Mouse (Mus musculus): Measurements from ENCODE around the gene Myh7. TPM values are rescaled to one million over a fixed set of nuclear protein-coding genes. Genes with fewer than 3 reads are reported as not detected.
A peak's percentile ranks its signal among the peaks of the same experiment; 100 is the strongest.
"Not testable (repeated sequence)": the region's sequence is repeated elsewhere in the genome, so short reads cannot be mapped to it uniquely, and the experiment has no call there.

The Myh7 gene
- polyA plus RNA-seq, 1 experiment from 2014 or later: 21.5 TPM

DNA sequence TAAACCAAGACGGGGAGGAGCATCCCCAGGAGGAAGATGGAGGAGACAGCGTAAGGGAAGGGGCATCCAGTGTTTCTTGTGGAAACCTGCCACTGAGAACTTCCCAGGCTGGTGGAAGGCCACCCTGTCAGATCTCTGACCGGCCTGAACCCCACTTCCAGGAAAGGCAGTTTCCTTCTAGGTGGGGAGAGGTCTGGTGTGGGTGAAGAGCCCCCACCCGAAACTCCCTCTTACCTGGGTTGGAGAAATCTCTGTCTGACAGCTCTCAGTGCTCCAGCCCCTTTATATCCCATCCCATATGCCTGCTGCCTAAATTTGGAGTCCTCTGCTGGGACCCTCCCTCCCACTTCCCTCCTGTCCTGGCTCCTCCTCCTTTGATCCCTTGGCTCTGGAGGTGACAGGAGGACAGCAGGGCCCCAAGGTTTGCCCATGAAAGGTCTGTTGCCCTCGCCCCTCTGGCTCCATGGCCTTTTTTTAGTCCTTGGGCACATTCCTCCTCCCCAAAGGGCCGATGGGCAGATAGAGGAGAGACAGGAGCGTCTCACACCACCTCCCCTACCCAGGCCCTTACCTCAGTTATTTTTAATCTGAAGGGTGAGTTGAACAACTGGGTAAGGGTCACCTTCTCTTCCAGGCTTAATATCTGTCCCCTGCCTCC is 28.0 kb downstream of the Myh7 start, which contains the start of gene Myh6:
TSS of gene Myh6 (minus strand) at position 608 of the 658 bp plus-strand sequence.
- no peak within 1 kb of the TSS for H3K27ac ChIP-seq (replicated peaks)
- H3K36me3 ChIP-seq: no peaks in the 10 kb centered on the region
- no peaks in the 10 kb centered on the region for H3K9me3 ChIP-seq (replicated peaks)
- no peak for ATAC-seq (ENCODE audit: insufficient number of reproducible peaks, low FRiP score, low TSS enrichment, low read depth)
- H3K9ac ChIP-seq: no peak within 1 kb of the TSS
- no peak within 1 kb of the TSS for H3K4me2 ChIP-seq (replicated peaks)
- H3K27me3 ChIP-seq: no peaks in the 10 kb centered on the region
- H3K4me3 ChIP-seq (replicated peaks): no peak within 1 kb of the TSS
- 71% methylated on average over 7 of the region's 7 CpGs for WGBS
- no peaks in the 10 kb centered on the region for H3K4me1 ChIP-seq

DNA sequence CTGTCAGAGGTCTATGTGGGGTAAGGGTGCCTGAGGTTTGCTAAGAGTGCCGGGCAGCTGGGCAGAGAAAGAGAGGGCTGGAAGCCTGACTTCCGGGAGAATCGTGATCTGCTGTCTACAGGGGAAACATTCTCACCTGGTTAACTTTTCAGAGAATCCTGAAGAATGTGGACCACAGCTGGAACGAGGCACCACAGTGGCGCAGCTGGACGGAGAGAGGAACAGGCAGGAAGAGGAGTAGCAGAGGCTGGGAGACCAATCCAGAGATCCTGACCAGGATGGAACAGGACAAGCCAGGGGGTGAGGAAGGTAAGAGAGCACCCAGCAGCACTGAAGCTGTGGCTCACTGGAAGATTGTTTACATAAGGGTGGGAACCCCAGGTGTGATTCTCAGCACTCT is 28.8 kb downstream of the Myh7 start:
- H3K27ac ChIP-seq (replicated peaks): no peak overlapping the region
- no peaks in the 10 kb centered on the region for H3K36me3 ChIP-seq
- H3K27me3 ChIP-seq: no peaks in the 10 kb centered on the region
- no peaks in the 10 kb centered on the region for H3K4me1 ChIP-seq
- no peak for ATAC-seq (ENCODE audit: insufficient number of reproducible peaks, low FRiP score, low TSS enrichment, low read depth)
- no peak overlapping the region for H3K9ac ChIP-seq
- H3K9me3 ChIP-seq (replicated peaks): no peaks in the 10 kb centered on the region
- H3K4me2 ChIP-seq (replicated peaks): no peak overlapping the region
- H3K4me3 ChIP-seq (replicated peaks): no peak overlapping the region
- WGBS: 65% methylated on average over 6 of the region's 6 CpGs

DNA sequence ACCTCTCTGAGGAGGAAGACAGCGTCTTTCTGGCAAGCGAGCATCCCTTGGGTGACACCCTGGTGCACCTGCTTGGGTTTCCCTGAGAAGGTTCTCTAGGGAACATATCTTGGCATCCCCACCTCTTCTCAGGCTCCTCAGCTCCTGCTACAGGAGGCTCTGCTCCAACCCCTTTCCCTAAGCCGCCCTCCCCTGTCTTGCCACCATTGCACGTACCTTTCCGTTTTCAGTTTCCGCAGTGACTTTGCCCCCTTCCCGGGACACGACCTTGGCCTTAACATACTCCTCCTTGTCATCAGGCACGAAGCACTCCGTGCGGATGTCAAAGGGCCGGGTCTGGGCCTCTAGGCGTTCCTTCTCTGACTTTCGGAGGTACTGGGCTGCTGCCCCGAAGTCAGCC is 29.4 kb downstream of the Myh7 start:
- no peak for ATAC-seq (ENCODE audit: insufficient number of reproducible peaks, low FRiP score, low TSS enrichment, low read depth)
- H3K9me3 ChIP-seq (replicated peaks): no peaks in the 10 kb centered on the region
- WGBS: 75% methylated on average over 15 of the region's 15 CpGs

DNA sequence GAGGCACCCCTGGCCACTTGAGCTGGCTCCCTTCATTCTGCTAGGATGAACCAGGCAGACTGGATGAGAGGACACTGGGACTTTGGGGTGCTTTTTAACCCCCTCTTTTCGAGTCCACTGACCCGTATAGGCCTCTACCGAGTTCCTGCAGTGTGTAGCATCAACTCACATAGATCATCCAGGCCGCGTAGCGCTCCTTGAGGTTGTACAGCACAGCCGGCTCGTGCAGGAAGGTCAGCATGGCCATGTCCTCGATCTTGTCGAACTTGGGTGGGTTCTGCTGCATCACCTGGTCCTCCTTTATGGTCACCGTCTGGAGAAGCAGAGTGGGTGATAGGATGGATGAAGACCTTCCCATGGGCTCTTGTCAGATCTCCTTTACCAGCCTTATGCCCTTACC is 30.7 kb downstream of the Myh7 start:
- Histone ChIP-seq H3K4me2 (replicated peaks) (no peak overlapping the region), H3K27ac (replicated peaks) (no peak overlapping the region), H3K4me1 (no peaks in the 10 kb centered on the region), H3K9me3 (replicated peaks) (no peaks in the 10 kb centered on the region), H3K27me3 (no peaks in the 10 kb centered on the region), H3K36me3 (no peaks in the 10 kb centered on the region), H3K4me3 (replicated peaks) (no peak overlapping the region), H3K9ac (no peak overlapping the region)
- ATAC-seq (ENCODE audit: insufficient number of reproducible peaks, low FRiP score, low TSS enrichment, low read depth): no peak
- 87% methylated on average over 11 of the region's 11 CpGs for WGBS

More for the DNA sequence above, 29.4 kb downstream of the Myh7 start:
- Histone ChIP-seq H3K4me3 (replicated peaks) (no peak overlapping the region), H3K27me3 (no peaks in the 10 kb centered on the region), H3K36me3 (no peaks in the 10 kb centered on the region), H3K27ac (replicated peaks) (no peak overlapping the region), H3K4me1 (no peaks in the 10 kb centered on the region), H3K9ac (no peak overlapping the region), H3K4me2 (replicated peaks) (no peak overlapping the region)

DNA sequence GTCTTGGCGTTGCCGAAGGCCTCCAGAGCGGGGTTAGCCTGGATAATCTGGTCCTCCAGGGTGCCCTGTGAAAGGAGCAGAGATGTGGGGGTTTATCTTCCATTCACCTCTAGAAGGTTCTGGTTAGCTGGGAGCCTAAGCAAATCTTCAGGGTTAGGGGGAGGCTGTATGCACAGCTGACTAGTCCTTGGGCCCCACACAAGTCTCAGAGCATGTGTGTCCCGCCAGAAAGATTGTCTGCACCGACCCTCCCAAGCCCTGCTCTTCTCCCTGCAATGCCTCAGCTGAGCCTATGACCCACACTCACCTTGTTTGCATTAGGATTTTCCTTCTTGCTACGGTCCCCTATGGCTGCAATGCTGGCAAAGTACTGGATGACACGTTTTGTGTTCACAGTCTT is 31.7 kb downstream of the Myh7 start:
- no peaks in the 10 kb centered on the region for H3K36me3 ChIP-seq
- ATAC-seq (ENCODE audit: insufficient number of reproducible peaks, low FRiP score, low TSS enrichment, low read depth): no peak
- no peaks in the 10 kb centered on the region for H3K9me3 ChIP-seq (replicated peaks)
- H3K27me3 ChIP-seq: no peaks in the 10 kb centered on the region
- no peak overlapping the region for H3K9ac ChIP-seq
- no peak overlapping the region for H3K27ac ChIP-seq (replicated peaks)
- no peak overlapping the region for H3K4me3 ChIP-seq (replicated peaks)
- WGBS: 80% methylated on average over 7 of the region's 7 CpGs
- H3K4me2 ChIP-seq (replicated peaks): no peak overlapping the region
- H3K4me1 ChIP-seq: no peaks in the 10 kb centered on the region

DNA sequence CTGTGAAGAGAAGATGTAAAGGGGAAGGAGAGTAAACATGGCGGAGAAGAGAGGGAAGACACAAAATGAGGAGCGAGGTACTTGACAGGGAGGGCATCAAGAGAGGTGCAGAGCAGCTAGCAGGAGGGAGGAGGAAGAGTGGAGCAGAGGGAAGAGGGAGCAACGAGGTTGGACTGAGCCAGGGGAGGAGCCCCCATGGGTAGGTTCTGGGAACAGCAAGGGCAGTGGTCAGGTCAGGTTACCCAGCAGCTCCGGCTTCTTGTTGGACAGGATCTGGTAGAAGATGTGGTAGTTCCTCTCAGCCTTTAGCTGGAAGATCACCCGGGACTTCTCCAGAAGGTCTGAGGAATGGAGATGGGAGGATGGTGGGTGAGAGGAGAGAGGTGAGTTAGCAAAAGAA is 32.9 kb downstream of the Myh7 start:
- H3K9me3 ChIP-seq (replicated peaks): no peaks in the 10 kb centered on the region
- H3K4me1 ChIP-seq: no peaks in the 10 kb centered on the region
- no peak overlapping the region for H3K9ac ChIP-seq
- no peak overlapping the region for H3K4me2 ChIP-seq (replicated peaks)
- no peaks in the 10 kb centered on the region for H3K27me3 ChIP-seq
- WGBS: 77% methylated on average over 5 of the region's 5 CpGs
- no peak overlapping the region for H3K27ac ChIP-seq (replicated peaks)
- no peak overlapping the region for H3K4me3 ChIP-seq (replicated peaks)
- ATAC-seq (ENCODE audit: insufficient number of reproducible peaks, low FRiP score, low TSS enrichment, low read depth): no peak
- no peaks in the 10 kb centered on the region for H3K36me3 ChIP-seq

DNA sequence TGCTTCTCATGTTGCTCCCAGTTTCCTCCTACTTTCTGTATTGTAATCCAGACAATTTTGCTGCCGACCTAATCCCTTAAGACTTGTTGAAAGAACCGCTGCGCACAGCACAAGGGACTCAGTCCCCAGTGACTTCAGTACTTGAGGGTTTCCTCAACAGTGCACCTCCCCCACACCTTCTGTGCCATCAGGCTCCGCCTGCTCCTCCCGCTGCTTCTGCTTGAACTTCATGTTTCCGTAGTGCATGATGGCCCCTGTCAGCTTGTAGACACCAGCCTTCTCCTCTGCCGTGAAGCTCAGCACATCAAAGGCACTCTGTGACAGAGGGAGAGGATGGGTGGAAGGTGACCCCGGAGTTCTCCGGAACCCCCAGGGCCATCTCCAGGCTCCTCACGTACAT is 33.7 kb downstream of the Myh7 start:
- Histone ChIP-seq H3K27ac (replicated peaks) (no peak overlapping the region), H3K4me2 (replicated peaks) (no peak overlapping the region), H3K9ac (no peak overlapping the region), H3K4me3 (replicated peaks) (no peak overlapping the region), H3K27me3 (no peaks in the 10 kb centered on the region), H3K36me3 (no peaks in the 10 kb centered on the region), H3K4me1 (no peaks in the 10 kb centered on the region), H3K9me3 (replicated peaks) (no peaks in the 10 kb centered on the region)
- WGBS: 57% methylated on average over 10 of the region's 10 CpGs
- no peak for ATAC-seq (ENCODE audit: insufficient number of reproducible peaks, low FRiP score, low TSS enrichment, low read depth)

DNA sequence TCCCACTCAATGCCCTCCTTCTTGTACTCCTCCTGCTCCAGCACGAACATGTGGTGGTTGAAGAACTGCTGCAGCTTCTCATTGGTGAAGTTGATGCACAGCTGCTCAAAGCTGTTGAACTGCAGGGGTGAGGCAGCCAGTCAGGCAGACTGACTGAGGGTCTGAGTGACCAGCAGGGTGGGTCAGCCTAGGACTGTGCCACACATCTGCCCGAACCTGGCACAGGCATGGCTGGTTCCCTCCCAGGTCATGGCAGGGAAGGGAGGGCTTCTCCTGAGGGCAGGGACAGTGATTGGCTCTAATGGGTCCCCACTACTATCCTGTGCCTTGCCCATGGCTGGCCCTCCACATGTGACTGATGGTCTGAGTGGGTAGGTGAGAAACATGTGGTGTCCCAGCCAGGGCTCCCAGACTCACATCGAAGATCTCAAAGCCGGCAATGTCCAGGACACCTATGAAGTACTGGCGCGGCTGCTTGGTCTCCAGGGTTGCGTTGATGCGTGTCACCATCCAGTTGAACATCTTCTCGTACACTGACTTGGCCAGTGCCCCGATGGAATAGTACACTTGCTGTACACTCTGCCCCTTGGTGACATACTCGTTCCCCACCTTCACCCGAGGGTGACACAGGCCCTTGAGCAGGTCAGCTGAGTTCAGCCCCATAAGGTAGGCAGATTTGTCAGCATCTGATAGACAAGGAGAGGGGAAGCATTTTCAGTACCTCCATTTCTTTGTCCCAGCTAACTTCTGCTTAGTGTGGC is 34.4 kb downstream of the Myh7 start:
- H3K27ac ChIP-seq (replicated peaks); H3K4me3 ChIP-seq (replicated peaks); H3K9me3 ChIP-seq (replicated peaks); H3K27me3 ChIP-seq; H3K9ac ChIP-seq; H3K4me1 ChIP-seq; H3K4me2 ChIP-seq (replicated peaks); H3K36me3 ChIP-seq: not testable (repeated sequence)
- ATAC-seq (ENCODE audit: insufficient number of reproducible peaks, low FRiP score, low TSS enrichment, low read depth): 0 out of 2 replicates have a peak, but pooled peaks have one; percentile 32
- 90% methylated on average over 12 of the region's 12 CpGs for WGBS

DNA sequence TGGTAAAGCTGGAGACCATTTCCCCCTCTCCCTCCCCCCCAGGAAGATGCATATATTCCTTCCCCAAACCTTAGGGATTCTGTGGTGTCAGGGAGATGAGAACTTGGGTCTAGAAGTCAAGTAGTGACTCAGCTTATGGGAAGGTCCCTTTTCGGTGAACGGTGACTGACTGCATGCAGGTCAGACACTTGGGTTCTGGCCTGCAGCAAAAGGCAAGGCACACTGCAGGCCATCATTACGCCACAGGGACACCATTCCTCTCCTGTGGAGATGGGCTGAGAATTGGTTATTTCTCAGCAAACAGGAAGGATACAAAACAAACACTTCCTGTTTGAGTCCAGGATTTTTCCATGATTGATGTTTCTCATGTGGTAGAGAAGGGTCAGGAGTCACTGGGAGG is 35.2 kb downstream of the Myh7 start:
- H3K27ac ChIP-seq (replicated peaks): no peak overlapping the region
- no peak overlapping the region for H3K4me2 ChIP-seq (replicated peaks)
- H3K9me3 ChIP-seq (replicated peaks): no peaks in the 10 kb centered on the region
- WGBS: 79% methylated on average over 3 of the region's 3 CpGs
- no peak overlapping the region for H3K4me3 ChIP-seq (replicated peaks)
- H3K4me1 ChIP-seq: no peaks in the 10 kb centered on the region
- no peak overlapping the region for H3K9ac ChIP-seq
- H3K27me3 ChIP-seq: no peaks in the 10 kb centered on the region
- H3K36me3 ChIP-seq: no peaks in the 10 kb centered on the region
- no peak for ATAC-seq (ENCODE audit: insufficient number of reproducible peaks, low FRiP score, low TSS enrichment, low read depth)

DNA sequence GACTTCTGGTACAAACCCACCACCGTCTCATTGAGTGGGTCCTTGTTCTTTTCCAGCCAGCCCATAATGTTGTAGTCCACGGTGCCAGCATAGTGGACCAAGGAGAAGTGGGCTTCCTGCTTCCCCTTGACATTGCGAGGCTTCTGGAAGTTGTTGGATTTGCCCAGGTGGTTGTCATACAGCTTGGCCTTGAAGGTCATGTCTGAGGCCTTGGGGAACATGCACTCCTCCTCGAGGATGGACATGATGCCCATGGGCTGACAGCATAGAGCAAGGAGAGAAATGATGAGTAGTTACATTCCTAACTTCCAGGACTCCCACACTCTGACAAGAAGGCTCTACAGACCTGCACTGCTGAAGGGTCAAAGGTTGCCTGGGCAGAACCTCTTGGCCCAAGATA is 35.9 kb downstream of the Myh7 start:
- Histone ChIP-seq H3K36me3 (no peaks in the 10 kb centered on the region), H3K4me2 (replicated peaks) (no peak overlapping the region), H3K4me3 (replicated peaks) (no peak overlapping the region), H3K27me3 (no peaks in the 10 kb centered on the region), H3K9me3 (replicated peaks) (no peaks in the 10 kb centered on the region), H3K27ac (replicated peaks) (no peak overlapping the region), H3K9ac (no peak overlapping the region), H3K4me1 (no peaks in the 10 kb centered on the region)
- whole genome bisulfite sequencing: 75% methylated on average over 4 of the region's 4 CpGs
- ATAC-seq (ENCODE audit: insufficient number of reproducible peaks, low FRiP score, low TSS enrichment, low read depth): no peak

DNA sequence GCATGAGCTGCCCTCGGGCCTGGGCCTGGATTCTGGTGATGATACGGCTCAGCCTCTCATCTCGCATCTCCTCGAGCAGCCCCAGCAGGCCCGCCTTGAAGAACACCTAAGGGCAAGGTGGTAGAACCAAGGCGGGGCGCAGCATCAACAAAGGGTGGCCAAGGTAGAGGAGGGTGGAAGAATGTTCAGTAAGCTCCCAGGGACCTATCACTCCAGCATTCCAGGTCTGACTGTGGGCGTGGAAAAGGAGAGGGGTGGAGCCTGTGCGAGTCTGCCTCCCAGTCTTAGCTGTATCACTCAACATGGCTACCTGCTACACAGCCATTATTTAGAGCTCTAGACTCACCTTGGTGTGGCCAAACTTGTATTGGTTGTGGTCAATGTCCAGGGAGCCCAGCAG is 37.9 kb downstream of the Myh7 start:
- Histone ChIP-seq H3K4me1 (no peaks in the 10 kb centered on the region), H3K4me2 (replicated peaks) (no peak overlapping the region), H3K4me3 (replicated peaks) (no peak overlapping the region), H3K9ac (no peak overlapping the region), H3K36me3 (no peaks in the 10 kb centered on the region), H3K27me3 (no peaks in the 10 kb centered on the region), H3K27ac (replicated peaks) (no peak overlapping the region), H3K9me3 (replicated peaks) (no peaks in the 10 kb centered on the region)
- ATAC-seq (ENCODE audit: insufficient number of reproducible peaks, low FRiP score, low TSS enrichment, low read depth): no peak
- 84% methylated on average over 9 of the region's 9 CpGs for WGBS

DNA sequence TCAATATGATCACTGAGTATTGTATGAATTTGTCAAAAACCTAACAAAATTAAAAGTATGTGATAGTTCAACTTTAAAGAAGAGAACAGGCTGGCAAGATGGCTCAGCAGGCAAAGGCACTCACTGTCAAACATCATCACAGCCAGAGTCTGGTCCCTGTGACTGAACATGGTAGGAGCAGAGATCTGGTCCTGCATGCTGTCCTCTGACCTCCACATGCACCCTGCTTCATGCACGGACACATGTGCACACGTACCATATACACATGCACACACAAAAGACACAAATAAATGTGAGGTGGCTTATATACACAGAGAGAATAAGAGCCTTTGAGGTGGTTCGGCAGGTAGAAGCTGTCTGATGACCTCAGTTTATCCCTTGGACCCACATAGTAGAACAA is 38.9 kb downstream of the Myh7 start:
- H3K9me3 ChIP-seq (replicated peaks): no peaks in the 10 kb centered on the region
- H3K4me1 ChIP-seq: no peaks in the 10 kb centered on the region
- no peaks in the 10 kb centered on the region for H3K36me3 ChIP-seq
- no peak overlapping the region for H3K4me2 ChIP-seq (replicated peaks)
- no peaks in the 10 kb centered on the region for H3K27me3 ChIP-seq
- no peak for ATAC-seq (ENCODE audit: insufficient number of reproducible peaks, low FRiP score, low TSS enrichment, low read depth)
- H3K4me3 ChIP-seq (replicated peaks): no peak overlapping the region
- H3K9ac ChIP-seq: no peak overlapping the region
- H3K27ac ChIP-seq (replicated peaks): no peak overlapping the region
- WGBS: 87% methylated on average over 3 of the region's 3 CpGs
